Mouse (Mus musculus): ENCODE results near the gene Rassf7.
"Not testable (repeated sequence)": the region's sequence is repeated elsewhere in the genome, so short reads cannot be mapped to it uniquely, and the experiment has no call there.

Rassf7 gene

DNA sequence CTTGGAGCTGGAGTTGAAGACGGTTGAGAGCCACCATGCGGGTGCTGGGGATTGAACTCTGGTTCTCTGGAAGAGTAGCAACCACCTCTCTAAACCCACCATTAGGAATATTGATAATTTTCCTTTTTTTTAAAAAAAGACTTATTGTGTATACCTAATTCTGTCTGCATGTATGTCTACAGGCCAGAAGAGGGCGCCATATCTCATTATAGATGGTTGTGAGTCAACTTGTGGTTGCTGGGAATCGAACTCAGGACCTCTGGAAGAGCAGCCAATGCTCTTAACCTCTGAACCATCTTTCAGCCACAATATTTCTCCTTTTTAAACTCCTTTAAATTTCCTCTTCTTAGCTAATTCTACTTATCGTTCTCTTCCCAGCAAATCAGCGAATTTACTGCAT is 10.9 kb downstream of the Rassf7 start:
- peak in 1 of 2 experiments; percentile 21 for DNase-seq

DNA sequence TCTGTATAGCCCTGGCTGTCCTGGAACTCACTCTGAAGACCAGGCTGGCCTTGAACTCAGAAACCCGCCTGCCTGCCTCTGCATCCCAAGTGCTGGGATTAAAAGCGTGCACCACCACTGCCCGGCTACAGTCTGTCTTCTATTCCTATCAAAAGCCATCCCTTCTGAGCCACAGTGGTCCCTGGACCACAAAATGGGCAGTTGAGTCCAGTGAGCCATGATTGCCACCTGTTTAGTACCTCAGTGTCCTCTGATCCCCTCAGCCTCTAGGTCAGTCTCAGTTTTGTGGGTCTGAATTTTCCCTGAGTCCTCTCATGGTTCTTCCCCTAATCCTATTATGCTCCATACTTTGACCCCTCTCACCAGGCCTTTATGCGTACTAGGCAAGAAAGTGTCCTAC is 12.1 kb downstream of the Rassf7 start:
- DNase-seq, result no peak

GRCm38 (mm10) chr7:141228279-141229067 is 12.8 kb downstream of the Rassf7 start, which contains the start of gene Phrf1:
Phrf1 (plus strand) TSS chr7:141228784.
- DNase-seq, result peak; percentile 95

DNA sequence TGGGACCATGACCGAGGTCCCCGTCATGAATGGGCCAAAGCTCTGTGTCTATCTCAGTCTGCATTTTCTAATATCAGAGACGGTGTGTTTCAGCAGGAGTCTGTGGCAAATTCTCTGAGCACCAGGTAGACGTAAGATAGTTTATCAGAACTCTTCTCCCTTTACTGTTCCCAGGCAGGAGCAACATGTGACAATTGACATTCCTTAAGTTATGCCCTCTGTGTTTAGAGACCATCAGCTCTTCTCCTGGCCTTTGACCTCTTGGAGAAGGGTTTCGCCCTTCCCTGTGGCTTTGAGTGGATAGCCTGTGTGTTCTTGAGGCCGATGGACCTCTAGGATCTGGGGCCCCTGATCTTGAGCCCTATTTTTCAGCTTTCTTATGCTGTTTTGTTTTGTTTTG is 14.0 kb downstream of the Rassf7 start:
- no peak for DNase-seq

GRCm38 (mm10) chr7:141230570-141230969 is 14.9 kb downstream of the Rassf7 start:
- DNase-seq, result no peak

GRCm38 (mm10) chr7:141231111-141231510 is 15.5 kb downstream of the Rassf7 start:
- DNase-seq, result no peak

DNA sequence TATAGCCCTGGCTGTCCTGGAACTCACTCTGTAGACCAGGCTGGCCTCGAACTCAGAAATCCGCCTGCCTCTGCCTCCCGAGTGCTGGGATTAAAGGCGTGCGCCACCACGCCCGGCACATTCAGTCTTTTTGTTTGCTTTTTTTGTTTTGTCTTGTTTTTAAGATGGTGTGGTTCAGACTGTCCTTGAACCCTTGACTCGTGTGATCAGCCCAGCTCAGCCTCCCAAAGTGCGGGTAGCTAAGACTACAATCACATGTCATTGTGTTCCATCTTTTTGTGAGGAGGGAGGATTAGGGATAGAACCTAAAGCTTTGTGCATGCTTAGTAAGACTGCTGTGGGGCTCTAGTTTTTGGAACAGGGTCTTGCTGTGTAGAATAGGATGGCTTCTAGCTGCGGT is 15.9 kb downstream of the Rassf7 start:
- DNase-seq, result no peak

DNA sequence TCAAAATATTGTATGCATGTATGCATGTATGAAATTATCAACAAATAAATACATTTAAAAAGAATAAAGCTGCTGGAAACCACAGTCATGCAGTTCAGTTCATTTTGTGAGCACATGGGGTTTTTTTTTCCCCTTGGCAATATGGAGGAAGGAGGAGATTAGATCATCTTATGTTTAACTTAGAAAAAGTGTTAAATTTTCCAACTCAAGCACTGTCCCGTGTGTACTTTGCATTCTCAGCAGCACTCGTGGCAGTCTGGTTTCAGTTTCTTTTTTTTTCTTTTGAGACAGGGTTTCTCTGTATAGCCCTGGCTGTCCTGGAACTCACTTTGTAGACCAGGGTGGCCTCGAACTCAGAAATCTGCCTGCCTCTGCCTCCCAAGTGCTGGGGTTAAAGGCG is 34.8 kb downstream of the Rassf7 start:
- not testable (repeated sequence) for DNase-seq

DNA sequence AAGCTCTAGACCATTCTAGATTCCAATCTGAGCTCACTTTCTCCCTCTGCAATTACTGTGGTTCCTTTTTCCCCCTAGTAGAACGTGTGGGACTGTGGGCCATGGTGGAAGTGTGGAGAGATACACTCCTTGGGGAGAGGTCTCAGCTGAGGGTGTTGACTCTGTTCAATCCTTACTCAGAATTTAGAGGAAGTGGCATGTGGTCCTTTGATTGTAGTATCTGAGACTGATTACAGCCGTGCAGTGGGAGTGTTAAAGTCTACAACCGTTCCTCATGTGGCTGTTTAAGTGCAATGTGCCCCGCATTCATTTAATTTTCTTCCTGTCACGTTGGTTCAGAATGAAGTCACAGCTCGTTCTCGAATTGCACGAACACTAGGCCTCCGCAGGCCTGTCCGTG is 40.5 kb downstream of the Rassf7 start:
- no peak for DNase-seq

DNA sequence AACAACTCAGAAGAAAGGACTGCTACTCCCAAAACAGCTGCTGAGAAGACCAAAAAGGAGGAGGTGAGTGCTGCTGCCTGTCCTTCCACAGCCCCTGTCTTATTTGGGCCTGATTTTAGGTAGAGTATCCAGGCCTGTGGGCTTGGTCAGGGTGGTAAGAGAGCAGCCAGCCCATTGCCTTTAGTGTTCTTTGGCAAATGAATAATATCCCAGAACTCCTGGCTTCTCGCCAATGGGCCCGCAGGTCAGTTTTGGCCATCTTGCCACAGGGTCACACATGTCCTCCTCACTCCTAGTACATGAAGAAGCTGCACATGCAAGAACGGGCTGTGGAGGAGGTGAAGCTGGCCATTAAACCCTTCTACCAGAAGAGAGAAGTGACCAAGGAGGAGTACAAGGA is 45.8 kb downstream of the Rassf7 start:
- no peak for DNase-seq

- DNase-seq, result no peak
These were observed 48.0 kb downstream of the Rassf7 start for GRCm38 (mm10) chr7:141263640-141264039.

DNA sequence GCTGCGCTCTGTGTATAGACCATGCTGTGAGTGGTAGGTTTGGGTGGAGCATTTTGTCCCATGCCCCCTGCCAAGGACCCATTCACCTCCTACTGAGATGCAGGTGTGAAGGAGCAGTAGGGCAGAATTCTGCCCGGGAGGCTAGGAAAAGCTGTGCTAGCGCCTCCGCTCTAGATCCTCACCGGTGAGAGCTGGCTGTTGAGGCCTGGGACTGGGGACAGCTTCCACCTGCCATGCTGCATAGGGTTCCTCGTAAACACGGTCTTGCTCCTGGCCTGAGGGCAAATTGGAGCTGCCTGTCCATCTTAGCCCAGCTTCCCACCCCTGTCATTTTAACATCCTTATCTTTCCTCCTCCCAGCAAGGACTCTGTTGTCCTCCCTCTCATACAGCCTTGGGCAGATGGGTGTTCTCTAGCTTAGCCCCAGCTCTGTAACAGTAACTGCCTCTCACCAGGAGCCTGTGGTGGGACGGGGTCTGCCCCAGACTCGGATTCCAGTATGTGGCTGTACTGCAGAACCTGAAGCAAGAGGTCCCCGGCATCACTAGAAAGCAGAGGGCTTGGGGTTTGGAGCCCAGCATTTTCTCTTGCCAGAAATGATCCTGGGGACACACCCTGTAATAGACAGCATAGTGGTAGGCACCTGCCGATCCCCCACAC is 48.5 kb downstream of the Rassf7 start:
- no peak for DNase-seq

GRCm38 (mm10) chr7:141264761-141265410 is 49.2 kb downstream of the Rassf7 start:
- peak; percentile 73 to 74 for DNase-seq

DNA sequence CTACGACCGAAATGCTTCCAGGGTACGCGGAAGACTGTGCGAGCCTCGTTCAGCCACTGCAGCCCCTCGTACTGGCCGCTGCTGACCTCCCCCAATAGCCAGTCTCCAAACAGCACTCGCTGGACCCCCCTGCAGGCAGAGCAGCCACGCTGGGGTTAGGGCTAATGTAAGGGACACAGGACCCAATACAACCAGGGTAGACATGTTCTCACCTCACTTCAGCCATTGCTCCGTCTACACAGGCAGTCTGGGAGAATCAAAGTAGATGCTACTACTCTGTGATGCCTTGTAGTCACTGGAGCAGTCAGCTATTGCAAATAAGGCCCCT is 49.7 kb downstream of the Rassf7 start:
- peak in 1 of 2 experiments; percentile 47 for DNase-seq

GRCm38 (mm10) chr7:141265739-141266561 is 50.3 kb downstream of the Rassf7 start, which contains the start of gene Irf7:
Irf7 (minus strand) TSS chr7:141266481.
- peak; percentile 92 to 93 for DNase-seq
